Mouse (Mus musculus) lung, postnatal 0 days (tissue): ENCODE results near the gene Psip1.

Source experiments
- CTCF ChIP-seq: IDR thresholded peaks from 2 replicates; pipeline ENCODE4 v1.5.1; 2016; ENCODE audit warnings: antibody characterized with exemption, mild to moderate bottlenecking
- EP300 ChIP-seq: IDR thresholded peaks from 2 replicates; pipeline ENCODE4 v1.6.1; 2016; ENCODE audit warnings: antibody characterized with exemption, mild to moderate bottlenecking, control low read depth

GRCm38 (mm10) chr4:83519148-83519547, 32.9 kb upstream of the Psip1 start:
- no peak for TF ChIP-seq CTCF
- TF ChIP-seq EP300 = no peak
